Mouse (Mus musculus): ENCODE results near the gene Garnl3.
"Not testable (repeated sequence)": the region's sequence is repeated elsewhere in the genome, so short reads cannot be mapped to it uniquely, and the experiment has no call there.

The Garnl3 gene

DNA sequence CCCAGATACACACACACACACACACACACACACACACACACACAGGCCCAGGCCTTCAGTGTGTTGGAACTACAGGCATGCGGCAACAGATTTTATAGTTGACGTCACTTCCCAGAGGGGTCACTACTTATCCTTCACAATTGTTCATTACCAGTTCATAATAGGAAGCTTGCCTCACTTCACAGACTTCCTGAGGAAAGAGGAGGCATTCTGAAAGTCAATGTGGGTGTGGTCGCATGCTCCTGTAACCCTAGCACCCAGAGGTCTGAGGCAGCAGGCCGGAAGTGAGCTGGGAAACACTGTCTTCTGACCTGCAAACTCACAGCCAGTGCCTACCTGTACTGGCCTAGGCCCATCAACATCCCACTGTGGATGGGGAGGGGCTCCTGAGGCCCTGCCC lies 106.4 kb downstream of the Garnl3 start:
- no peak for DNase-seq (ENCODE audit: low spot score in 2 of 2)

DNA sequence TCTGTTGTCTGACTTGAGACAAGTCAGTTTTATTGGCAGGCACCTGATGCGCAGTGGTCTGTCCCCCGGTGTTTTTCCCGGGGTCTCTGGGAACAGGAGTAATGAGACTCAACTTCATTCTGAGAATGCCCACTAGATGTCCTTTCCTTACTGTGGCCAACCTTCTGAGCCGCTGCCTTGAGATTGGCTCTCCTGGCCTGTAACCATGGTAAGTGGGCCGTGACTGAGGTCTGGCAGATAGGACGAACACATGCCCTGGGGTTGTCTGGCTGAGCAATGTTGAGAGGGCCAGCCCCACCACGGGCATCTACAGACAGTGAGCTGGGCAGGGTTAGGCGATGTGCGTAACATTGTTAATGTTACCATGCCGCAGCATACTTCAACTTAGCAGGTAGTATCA lies 106.9 kb downstream of the Garnl3 start:
- DNase-seq (ENCODE audit: low spot score in 2 of 2): peak in 1 of 2 experiments; percentile 52

DNA sequence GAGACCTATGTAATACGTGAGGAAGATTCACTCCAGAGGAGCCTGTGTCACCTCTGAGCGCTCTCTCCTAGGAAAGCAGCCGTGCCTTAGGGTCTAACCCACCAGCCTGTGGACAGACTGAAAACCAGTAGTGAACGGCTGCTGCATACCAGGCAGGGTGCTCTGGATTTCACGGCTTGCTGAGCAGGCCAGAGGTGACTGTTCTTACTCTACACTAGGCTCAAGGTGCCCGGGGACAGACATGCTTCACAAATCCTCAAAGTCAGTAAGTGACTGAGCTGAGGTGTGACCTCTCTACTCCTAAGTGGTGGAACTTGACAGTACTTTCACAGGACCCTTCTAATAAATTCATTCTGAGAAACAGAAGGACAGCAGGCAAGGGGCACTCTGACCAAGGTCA lies 108.6 kb downstream of the Garnl3 start:
- no peak for DNase-seq (ENCODE audit: low spot score in 2 of 2)

DNA sequence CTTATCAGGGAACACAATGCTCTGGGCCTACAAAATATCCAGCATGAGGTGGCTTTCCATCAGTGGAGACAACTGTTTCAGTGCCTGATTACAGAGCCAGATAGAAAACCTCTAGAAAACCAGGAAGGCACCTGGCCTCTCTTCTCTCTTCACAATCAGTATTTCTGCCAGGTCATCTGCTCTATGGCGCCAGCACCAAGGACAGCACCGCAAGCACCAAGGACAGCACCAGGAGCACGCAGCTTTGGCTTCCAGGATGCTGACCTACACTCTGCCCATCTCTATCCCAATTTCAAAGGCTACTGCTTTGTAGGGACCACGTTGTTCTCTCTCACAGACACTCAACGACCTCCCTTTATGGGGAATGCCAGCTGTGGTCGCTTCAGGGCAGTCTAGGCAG lies 113.4 kb downstream of the Garnl3 start:
- DNase-seq (ENCODE audit: low spot score in 2 of 2): no peak

DNA sequence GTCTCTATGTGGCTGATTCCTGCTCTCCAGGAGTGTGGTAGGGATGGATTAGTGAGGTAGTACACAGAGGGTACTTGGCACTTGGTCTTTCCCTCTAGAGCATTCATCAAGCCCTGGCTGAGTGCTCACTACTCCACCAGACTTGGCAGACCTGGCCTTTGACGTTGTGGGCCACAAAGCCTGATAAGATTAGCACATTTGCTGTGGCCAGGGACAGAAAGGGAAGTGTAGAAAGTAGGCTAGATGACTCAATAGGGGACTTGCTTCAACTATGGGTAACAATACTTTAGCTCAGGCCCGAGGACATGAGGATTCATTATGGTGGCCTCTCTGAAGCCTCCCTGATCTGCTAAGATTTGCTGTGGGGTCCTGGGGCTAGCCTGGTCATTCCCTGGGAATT lies 114.3 kb downstream of the Garnl3 start:
- DNase-seq (ENCODE audit: low spot score in 2 of 2): no peak

DNA sequence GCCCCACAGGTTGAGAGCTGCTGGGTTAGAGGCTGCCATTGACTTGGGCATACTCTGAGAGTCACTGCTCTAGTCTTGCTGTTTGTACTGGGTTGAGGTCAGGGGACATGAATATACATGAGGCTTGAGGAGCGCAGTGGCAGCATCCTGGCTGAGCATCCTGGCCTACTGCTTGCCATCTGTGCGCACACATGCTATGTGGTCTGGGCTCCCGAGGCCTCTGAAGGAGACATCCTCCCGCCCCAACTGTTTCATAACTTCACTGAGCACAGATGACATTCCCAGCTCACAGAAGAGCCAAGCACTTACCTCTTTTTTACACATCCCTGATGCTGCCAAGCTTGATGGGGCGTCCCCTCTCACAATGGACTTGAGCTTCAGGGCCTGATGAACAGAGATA lies 116.6 kb downstream of the Garnl3 start:
- peak in 1 of 2 experiments; percentile 54 for DNase-seq (ENCODE audit: low spot score in 2 of 2)

DNA sequence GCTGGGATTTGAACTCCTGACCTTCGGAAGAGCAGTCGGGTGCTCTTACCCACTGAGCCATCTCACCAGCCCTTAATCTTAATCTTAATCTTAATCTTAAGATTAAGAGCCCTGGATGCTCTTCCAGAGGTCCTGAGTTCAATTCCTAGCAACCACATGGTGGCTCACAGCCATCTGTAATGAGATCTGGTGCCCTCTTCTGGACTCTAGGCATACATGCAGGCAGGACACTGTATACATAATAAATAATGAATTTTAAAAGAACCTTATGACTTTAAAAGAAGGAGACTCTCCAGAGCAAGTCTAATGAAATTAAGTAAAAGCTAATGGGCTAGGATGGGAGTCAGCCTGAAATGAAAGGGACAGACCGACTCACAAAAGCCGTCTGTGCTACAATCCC lies 122.4 kb downstream of the Garnl3 start:
- DNase-seq (ENCODE audit: low spot score in 2 of 2): not testable (repeated sequence)

DNA sequence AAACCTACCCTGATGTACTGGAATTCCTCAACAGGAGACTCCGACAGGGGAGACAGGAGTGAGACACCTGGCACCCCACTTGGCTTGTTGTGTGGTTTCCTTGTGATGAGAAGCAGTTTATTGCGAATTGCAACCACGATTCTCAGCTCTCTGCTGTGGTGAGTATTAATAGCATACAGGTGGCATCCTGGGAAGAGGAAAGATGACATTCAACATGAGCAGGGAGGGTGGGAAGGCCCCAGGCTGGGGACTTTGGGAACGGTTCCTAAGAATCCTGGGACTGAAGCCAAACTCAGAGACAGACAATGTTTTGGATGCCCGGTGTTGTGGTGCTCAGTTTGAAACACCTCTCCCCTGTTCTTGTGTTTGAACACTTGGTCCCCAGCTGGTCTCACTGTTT lies 126.4 kb downstream of the Garnl3 start:
- no peak for DNase-seq (ENCODE audit: low spot score in 2 of 2)

DNA sequence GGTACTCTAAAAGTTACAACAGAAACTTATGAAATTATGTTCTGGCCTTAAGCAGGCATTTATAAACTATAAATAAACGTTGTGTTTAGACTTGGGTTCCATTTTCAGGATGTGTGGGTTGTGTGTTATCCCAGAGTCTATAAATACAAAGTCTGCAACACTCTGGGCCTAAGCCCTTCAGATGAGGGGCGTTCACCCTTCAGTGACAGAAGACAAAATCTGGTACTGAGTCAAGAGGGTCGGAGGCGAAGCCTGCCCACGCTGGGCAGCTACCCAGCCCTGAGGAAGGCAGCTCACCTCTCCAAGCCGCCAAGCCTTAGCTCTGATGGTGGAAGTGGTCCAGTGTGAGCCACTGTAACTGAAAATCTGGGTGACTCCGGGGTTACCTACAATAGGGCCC lies 129.3 kb downstream of the Garnl3 start:
- no peak for DNase-seq (ENCODE audit: low spot score in 2 of 2)

DNA sequence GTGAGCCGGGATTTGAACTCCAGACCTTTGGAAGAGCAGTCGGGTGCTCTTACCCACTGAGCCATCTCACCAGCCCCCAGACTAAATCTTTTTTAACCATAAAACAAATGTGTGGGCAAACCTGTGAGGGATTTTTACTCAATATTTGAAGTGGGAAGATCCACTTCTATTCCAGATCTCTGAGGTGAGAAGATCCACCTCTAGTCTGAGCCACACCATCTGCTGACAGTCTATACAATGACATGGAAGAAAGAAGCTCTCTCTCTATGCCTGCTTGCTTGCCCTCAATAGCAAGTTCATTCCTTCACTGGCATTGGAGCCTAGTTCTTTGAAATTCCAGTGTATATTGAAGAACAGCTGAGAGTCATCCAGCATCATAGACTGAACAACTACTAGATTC lies 131.7 kb downstream of the Garnl3 start:
- DNase-seq (ENCODE audit: low spot score in 2 of 2): no peak

DNA sequence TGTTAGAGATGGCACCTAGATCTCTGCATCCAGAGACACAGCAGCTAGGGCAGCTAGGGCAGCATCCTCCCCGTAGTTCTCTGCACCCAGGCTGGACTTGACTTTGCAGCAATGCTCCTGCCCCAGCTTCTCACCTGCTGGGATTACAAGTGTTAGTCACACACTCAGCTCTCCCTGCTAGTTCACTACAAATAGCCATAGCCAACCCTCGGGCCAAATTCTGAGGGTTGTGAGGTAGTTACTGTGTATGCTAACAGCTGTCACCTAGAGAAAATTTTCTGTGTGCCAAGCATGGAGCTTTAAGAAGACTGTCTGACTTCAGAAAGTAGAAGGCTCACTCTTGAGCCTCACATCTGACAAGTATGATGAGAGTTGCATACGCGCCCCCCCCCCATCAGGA lies 133.7 kb downstream of the Garnl3 start:
- DNase-seq (ENCODE audit: low spot score in 2 of 2): no peak

DNA sequence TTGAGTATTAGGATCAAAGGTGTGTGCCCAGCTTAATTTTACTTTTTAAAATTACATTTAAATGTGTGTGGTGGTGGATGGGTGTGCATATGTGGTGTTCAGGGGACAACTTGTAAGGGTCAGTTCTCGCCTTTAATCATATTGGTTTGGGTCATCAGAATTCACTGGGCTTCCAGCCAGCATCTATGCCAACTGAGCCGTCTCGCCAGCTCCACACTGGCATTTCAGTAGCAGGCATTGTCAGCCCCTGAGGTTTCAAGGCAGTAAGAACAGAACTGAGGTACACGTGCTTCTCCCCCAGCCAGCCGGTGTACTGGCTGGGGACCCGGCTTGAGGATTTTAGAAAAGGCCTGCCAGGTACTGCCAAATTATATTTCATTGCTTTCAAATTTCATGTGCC lies 134.4 kb downstream of the Garnl3 start:
- DNase-seq (ENCODE audit: low spot score in 2 of 2): no peak

DNA sequence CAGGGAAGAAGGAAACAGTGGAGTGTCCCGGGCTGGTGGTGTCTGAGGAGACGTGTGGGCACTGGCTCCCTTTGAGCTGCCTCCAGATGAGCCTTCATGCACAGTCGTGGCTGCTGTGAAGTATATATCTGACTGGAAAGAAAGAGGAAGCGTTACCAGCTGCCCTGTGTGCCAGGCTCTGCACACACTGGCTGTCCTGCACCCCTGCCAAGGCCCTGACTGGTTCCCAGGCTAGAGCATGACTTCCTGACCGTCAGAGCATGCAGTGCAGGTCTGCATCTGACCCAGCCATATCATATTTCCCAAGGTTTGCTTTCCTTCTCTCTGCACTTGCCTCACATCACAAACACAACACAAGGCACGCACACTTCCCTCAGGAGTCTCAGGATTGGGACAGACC lies 139.3 kb downstream of the Garnl3 start:
- no peak for DNase-seq (ENCODE audit: low spot score in 2 of 2)

DNA sequence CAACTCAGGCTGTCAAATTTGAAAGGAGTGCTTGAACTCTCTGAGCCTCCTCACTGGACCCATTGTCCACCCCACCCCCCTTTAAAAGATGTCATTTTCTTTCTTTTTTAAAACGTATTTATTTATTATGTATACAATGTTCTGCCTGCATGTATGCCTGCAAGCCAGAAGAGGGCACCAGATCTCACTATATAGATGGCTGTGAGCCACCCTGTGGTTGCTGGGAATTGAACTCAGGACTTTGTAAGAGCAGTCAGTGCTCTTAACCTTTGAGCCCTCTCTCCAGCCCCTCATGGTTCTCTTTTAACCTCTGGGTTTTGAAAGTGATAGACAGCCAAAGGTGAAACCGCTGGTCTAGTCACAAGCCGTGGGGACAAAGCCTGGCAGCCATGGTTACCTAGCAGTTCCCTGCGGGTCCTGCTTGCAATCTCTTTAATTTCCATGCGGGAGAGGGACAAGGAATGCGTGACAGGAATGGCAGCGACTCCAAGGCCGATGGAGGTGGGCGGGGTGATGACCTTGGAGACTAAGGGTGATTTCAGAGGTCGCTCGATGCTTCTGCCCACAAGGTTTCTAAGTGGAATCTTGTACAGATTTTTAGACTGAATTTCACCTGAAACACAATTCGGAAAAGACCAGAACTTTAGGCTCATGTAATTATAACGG lies 141.2 kb downstream of the Garnl3 start:
- DNase-seq (ENCODE audit: low spot score in 2 of 2): no peak

DNA sequence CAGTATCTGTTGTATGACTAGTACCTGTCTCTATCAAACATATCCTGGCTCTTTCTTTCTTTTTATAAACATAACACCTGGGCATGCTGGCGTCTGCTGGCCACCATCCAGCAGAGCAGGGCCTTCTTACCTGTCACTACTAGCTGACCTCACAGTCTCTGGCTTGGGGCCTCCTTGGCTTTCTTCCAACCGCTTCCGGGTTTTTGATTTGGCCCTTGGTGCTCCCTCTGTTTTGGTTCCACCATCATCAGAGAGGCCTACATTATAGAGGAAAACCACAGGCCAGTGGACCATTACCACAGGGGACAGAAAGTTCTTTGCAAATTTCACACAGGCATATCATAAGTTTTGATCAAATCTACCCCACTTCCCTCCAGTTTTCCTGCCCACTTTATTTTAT lies 142.1 kb downstream of the Garnl3 start:
- no peak for DNase-seq (ENCODE audit: low spot score in 2 of 2)

DNA sequence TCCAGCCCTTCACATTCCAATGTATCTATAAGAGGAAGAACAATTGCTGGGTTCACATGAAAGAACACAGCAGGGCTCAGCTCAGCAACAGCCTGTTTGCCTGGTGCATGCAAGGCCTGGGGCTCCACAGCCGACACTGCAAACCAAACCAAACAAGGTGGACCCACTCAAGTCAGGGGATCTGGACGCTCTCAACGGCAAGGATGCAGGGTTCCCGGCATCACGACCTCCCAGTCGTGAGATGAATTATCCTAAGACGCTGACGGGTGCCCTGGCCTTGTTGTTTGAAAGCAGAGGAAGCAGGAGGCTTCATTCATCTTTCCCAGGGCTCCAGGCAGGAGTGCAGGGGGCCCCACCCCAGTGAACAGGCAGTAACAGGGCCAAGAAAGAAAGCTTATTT lies 145.6 kb downstream of the Garnl3 start:
- DNase-seq (ENCODE audit: low spot score in 2 of 2): no peak

DNA sequence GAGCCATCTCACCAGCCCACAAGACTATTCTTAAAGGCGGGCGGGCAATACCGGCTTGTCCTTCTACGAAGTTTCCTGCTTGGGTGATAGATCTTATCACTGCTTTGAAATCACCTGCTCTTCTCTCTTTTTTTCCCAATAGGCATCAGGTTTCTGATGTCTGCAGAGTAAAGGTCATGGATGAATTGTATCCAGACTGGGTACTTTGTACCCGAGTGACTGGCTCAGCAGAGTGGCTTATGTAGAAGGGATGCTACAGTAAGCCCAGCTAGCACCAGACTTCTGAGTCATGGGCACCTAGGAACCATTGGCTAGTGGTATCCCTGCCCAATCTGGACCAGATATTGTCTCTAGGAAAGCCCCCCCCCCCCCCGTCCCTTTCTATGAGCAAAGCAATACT lies 147.8 kb downstream of the Garnl3 start:
- DNase-seq (ENCODE audit: low spot score in 2 of 2): no peak

DNA sequence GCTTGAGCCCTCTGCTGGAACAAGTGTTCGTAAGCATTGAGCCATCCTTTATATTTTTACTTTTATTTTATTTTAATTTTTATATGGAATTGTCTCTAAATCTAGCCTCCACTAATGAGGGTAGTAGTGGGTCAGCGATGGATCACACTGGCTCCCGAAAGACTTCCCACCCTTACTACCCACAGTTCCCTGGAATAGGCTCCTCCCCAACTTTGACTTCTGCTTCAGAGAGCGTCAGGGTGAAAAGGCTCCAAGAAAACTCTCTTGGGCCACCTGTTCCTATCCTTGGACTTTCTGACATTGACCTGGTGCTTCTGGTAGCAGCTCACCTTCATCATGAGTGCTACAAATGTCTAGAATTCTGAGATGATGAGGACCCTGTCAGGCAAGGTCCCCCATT lies 148.8 kb downstream of the Garnl3 start:
- DNase-seq (ENCODE audit: low spot score in 2 of 2): no peak

DNA sequence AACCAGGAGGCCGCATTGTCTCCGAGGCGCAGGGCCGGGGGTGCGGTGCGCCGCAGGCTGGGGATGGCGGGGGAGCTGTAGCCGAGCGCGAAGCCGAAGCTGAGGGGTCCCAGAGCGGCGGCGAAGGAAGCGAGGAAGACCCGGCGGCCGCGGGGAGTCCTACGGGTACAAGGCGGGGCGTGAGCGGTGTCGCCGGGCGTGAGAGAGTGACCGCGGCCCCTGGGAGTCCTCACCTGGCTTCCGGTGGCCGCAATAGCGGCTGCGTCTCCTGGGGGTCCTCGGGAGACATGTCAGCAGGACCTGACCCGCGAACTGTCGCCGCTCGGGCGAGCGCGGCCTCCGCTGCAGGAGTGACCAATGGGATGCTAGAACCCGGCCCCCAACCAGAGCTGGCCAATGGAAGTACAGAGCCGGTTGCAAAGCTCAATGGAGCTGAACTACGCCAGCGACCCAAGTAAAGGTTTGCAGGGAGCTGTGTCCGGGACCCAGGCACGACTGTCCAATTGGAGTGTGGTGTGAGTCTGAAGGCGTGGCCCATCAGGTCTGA lies 149.7 kb downstream of the Garnl3 start, which contains the start of gene Slc2a8:
TSS of gene Slc2a8 (minus strand) at position 359 of the 547 bp plus-strand sequence.
- peak; percentile 70 to 85 for DNase-seq (ENCODE audit: low spot score in 2 of 2)

DNA sequence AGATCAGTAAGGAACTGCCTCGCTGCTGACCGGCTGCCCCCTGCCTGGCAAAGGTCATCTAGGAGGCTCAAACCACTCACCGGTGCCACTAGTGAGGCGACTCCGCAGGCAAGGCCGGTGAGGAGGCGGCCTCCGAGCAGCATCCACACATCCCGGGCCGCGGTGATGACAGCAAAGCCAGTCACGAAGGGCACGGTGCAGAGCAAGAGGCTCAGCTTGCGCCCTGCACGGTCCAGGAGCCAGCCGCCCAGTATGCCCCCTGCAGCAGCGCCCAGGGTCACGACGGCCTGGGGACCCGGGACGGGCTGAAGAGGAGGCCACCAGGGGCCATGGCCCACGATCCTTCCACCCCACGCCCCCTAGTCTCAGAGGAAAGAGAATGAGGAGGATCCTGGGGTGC lies 150.2 kb downstream of the Garnl3 start:
- no peak for DNase-seq (ENCODE audit: low spot score in 2 of 2)

DNA sequence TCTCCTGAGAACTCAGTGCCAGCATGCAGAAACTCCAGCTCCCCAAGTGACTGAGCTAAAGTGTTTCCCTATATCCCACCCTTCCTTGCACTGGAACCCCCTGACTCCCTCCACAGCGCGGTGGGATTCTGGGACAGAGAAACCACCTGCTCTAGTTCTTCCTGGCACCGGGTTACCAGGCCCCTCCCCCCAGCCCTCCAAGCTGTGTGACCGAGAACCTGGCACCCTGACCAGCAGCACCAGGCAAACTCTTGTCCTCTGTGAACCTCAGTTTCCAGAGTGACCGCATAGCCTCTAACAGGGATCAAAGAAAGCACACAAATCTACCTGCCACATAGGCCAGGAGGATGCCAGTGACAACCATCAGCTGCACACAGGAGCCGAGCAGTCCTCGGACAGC lies 151.8 kb downstream of the Garnl3 start:
- no peak for DNase-seq (ENCODE audit: low spot score in 2 of 2)

DNA sequence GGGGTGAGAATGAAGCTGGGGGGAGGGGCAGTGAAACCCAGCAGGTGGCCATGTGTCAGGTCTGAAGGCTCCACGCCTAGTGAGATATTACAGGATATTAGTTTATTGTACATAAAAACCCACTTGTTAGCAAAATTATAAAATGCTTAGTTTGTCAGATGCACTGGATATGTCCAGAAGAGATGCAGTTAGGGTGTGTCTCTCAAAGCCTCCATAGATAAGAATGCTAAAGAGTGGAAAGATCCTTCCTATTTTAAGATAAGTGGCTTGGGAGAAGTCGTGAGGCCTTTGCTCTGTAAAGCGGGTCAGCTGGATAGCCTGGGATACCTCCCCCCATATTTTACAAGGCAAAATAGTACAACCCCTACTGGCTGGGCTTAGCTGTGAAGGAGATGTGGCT lies 152.8 kb downstream of the Garnl3 start:
- DNase-seq (ENCODE audit: low spot score in 2 of 2): no peak

DNA sequence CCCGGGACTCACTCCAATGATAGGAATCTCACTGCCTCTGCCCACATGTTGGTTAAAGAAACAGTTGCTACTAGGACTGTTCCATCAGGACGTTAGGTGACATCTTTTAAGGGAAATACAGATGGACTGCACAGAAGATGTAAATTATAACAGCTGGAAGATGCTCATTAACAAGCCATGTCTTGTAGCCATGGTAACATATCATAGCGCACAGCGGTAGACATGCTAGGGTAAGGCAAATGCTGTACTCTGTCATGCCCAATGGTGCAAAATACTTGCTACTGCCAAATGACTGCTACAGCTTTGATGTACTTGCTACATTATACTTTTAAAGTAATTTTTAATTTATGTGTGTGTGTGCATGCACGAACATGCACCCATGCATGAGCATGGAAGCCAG lies 154.3 kb downstream of the Garnl3 start:
- no peak for DNase-seq (ENCODE audit: low spot score in 2 of 2)

DNA sequence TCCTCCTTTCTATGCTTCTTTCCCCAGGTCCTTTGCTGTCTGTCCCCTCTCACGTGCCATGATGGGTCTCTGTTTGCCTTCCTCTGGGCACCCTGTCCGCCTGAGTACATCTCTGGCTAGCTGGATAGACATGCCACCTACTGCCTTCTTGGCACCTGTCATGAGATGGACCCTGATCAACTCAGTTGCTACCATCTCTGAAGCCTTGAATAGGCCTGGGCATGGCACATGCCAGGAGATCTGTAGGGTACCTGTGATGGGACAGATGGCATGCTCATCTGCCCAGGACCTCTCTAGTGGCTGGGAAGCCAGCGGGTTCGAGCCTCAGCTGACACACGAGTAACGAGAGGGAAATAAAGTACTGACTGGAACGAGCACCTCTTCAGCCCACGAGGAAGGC lies 157.2 kb downstream of the Garnl3 start:
- no peak for DNase-seq (ENCODE audit: low spot score in 2 of 2)

Data from cerebellum, postnatal 4 days (tissue).